Mouse (Mus musculus) ES-Bruce4 (cell line): Measurements from ENCODE around the gene Rev3l. TPM values are rescaled to one million over a fixed set of nuclear protein-coding genes. Genes with fewer than 3 reads are reported as not detected.

ENCODE experiments used
- H3K27ac ChIP-seq: 2 replicates; pipeline ENCODE4 v1.5.1; 2012; ENCODE audit warnings: low read length, inconsistent platforms; ENCODE audit not compliant: insufficient read depth
- H3K27me3 ChIP-seq: 2 replicates; pipeline ENCODE4 v1.6.1; 2012; ENCODE audit warnings: mild to moderate bottlenecking, low read length, inconsistent platforms; ENCODE audit not compliant: control insufficient read depth, poor library complexity, insufficient read depth, severe bottlenecking
- H3K36me3 ChIP-seq: 2 replicates; pipeline ENCODE4 v1.6.1; 2012; ENCODE audit warnings: inconsistent platforms, mild to moderate bottlenecking, low read length, moderate library complexity; ENCODE audit not compliant: control insufficient read depth, poor library complexity, insufficient read depth, severe bottlenecking
- H3K4me1 ChIP-seq: one replicate; pipeline ENCODE4 v1.8.1; 2011; ENCODE audit warnings: low read length; ENCODE audit not compliant: control insufficient read depth, insufficient read depth
- H3K4me3 ChIP-seq: 2 replicates; pipeline ENCODE4 v1.5.1; 2011; ENCODE audit warnings: low read depth, mild to moderate bottlenecking, low read length
- H3K9ac ChIP-seq: 2 replicates; pipeline ENCODE4 v1.6.1; 2012; ENCODE audit warnings: low read depth, mild to moderate bottlenecking, inconsistent platforms; ENCODE audit not compliant: poor library complexity, severe bottlenecking
- H3K9me3 ChIP-seq: replicated peaks from 2 replicates; pipeline ENCODE4 v1.6.1; 2012; ENCODE audit warnings: mild to moderate bottlenecking, low read length, inconsistent platforms; ENCODE audit not compliant: control insufficient read depth, poor library complexity, insufficient read depth, severe bottlenecking
- CTCF ChIP-seq: IDR thresholded peaks from one replicate; pipeline ENCODE4 v1.8.1; 2011; ENCODE audit warnings: low read depth, low read length
- EP300 ChIP-seq: IDR thresholded peaks from 2 replicates; pipeline ENCODE4 v1.6.1; 2011; ENCODE audit warnings: low read depth, low read length; ENCODE audit not compliant: insufficient read depth
- POLR2A ChIP-seq: IDR thresholded peaks from one replicate; pipeline ENCODE4 v1.8.1; 2011; ENCODE audit warnings: low read length; ENCODE audit not compliant: insufficient read depth
- polyA plus RNA-seq: library from polyadenylated mRNA; stranded (reverse); fragments of >200 nt; gene quantifications from 2 replicates; pipeline ENCODE4 v1.2.4, GENCODE M21; 2011; ENCODE audit warnings: low read depth; ENCODE audit not compliant: missing spikeins, insufficient read depth, insufficient read length

Rev3l gene
- polyA plus RNA-seq, 1 experiment = 36.9 TPM

DNA sequence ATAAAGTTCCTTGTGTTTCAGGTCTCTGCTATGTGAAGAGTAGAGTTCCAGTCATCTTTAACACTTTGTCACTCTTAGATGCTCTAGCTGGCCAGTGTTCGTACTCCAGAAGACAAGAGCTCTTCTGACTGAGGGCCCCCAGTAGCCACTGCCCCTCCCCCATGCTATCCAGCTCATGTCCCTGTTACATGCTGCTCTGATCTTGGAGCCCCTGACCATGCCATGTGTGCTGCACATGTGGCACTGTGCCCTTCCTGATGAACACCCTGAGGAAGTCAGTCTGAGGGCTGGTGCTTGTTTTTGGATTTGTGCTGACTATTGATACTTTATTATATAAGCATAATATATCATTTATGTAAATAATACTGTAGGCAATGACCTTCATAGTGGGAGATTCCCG lies 40.3 kb downstream of the Rev3l start:
- no peak overlapping the region for H3K27ac ChIP-seq
- no peaks in the 10 kb centered on the region for H3K36me3 ChIP-seq
- H3K27me3 ChIP-seq = no peaks in the 10 kb centered on the region
- H3K9ac ChIP-seq = no peak overlapping the region
- peaks cover 11% of the 10 kb centered on the region for H3K9me3 ChIP-seq
- H3K4me3 ChIP-seq = no peak overlapping the region
- H3K4me1 ChIP-seq = no peaks in the 10 kb centered on the region
- TF ChIP-seq EP300 (no peak), CTCF (no peak), POLR2A (no peak)

GRCm38 (mm10) chr10:39773940-39774726 lies 42.2 kb downstream of the Rev3l start:
- Histone ChIP-seq H3K36me3 (no peaks in the 10 kb centered on the region), H3K9ac (no peak overlapping the region), H3K4me3 (no peak overlapping the region), H3K9me3 (0 out of 2 replicates have a peak, but pooled peaks cover 3% of the 10 kb centered on the region), H3K27me3 (no peaks in the 10 kb centered on the region), H3K4me1 (no peaks in the 10 kb centered on the region), H3K27ac (no peak overlapping the region)
- TF ChIP-seq POLR2A (no peak), EP300 (no peak), CTCF (no peak)

DNA sequence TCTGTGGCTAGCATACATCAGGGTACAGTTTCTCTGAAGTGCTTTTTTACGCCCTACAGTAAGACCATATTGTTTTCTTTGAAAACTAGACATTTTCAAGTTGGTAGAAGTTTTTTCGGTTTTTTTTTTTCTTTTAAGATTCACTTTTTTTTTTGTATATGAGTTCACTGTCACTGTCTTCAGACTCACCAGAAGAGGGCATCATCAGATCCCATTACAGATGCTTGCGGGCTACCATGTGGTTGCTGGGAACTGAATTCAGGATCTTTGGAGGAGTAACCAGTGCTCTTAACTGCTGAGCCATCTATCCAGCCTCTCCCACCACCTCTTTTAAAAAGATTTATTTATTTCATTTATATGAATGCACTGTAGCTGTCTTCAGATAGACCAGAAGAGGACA lies 45.0 kb downstream of the Rev3l start:
- Histone ChIP-seq H3K9me3 (no peaks in the 10 kb centered on the region), H3K36me3 (no peaks in the 10 kb centered on the region), H3K27me3 (no peaks in the 10 kb centered on the region), H3K4me1 (no peaks in the 10 kb centered on the region), H3K9ac (no peak overlapping the region), H3K4me3 (no peak overlapping the region), H3K27ac (no peak overlapping the region)
- TF ChIP-seq EP300 (no peak), CTCF (no peak), POLR2A (no peak)

- Histone ChIP-seq H3K36me3 (no peaks in the 10 kb centered on the region), H3K27me3 (no peaks in the 10 kb centered on the region), H3K4me1 (no peaks in the 10 kb centered on the region), H3K9ac (no peak overlapping the region), H3K27ac (no peak overlapping the region), H3K9me3 (no peaks in the 10 kb centered on the region), H3K4me3 (no peak overlapping the region)
- no peak for TF ChIP-seq CTCF
- TF ChIP-seq POLR2A = no peak
- no peak for TF ChIP-seq EP300
Measured at GRCm38 (mm10) chr10:39778305-39778704, 46.4 kb downstream of the Rev3l start.

DNA sequence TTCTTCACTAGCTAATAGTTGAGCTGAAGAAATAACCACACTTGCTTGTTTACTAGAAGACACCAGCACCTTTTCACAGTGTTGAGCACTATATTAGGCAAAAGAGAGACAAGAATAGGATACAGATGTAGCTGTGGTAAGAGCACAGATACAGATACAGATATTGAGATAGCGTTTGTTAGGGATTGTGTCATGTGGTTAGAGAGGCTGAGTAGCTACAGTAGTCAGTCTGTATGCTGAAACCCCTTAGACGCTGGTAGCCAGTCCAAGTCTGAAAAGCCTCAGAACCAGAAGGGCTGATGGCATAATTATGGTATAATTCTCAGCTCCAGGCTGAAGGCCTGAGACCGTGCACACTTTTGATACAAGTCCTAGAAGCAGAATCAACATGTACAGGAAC lies 53.3 kb downstream of the Rev3l start:
- no peak overlapping the region for H3K4me3 ChIP-seq
- no peaks in the 10 kb centered on the region for H3K27me3 ChIP-seq
- no peak overlapping the region for H3K27ac ChIP-seq
- no peaks in the 10 kb centered on the region for H3K4me1 ChIP-seq
- TF ChIP-seq CTCF (no peak), EP300 (no peak), POLR2A (no peak)
- H3K9me3 ChIP-seq = no peaks in the 10 kb centered on the region
- H3K9ac ChIP-seq = no peak overlapping the region
- H3K36me3 ChIP-seq = no peaks in the 10 kb centered on the region

- TF ChIP-seq POLR2A (no peak), EP300 (no peak), CTCF (no peak)
- Histone ChIP-seq H3K27ac (no peak overlapping the region), H3K4me3 (no peak overlapping the region), H3K27me3 (no peaks in the 10 kb centered on the region), H3K36me3 (peaks cover 6% of the 10 kb centered on the region; the same call in 1 of the 2 replicates), H3K9ac (no peak overlapping the region), H3K9me3 (no peaks in the 10 kb centered on the region), H3K4me1 (no peaks in the 10 kb centered on the region)
Measured at GRCm38 (mm10) chr10:39793295-39793694, 61.4 kb downstream of the Rev3l start.
